16 mouse cellular contexts compared by ENCODE assay signal in genomic region chr2:58538196-58538595, GRCm38 (mm10). TPM values are rescaled to one million over a fixed set of nuclear protein-coding genes. Genes with fewer than 3 reads are reported as not detected.
"Had no signal": no experiment of that assay in that cellular context is flagged by ENCODE, and none has a peak within 500 bp of the region (broad histone marks: within the 10 kb centered on the region; RNA-seq: fewer than 3 reads in every experiment).

No protein-coding gene starts in this region.

- DNase-seq: heart, postnatal 14 days; heart, postnatal 36 days; heart, postnatal 4 days; kidney, adult 11 months; kidney, adult 18-20 months; kidney, adult 2 months; kidney, adult 8-10 months; kidney, adult 9 months; kidney, postnatal 10 days; kidney, postnatal 14 days; kidney, postnatal 25 days; kidney, postnatal 36 days; kidney, postnatal 4 days; layer of hippocampus, adult 9-11 months; layer of hippocampus, postnatal 36 days had no signal

RNA-seq across cellular contexts. Expression of gene Upp2, which starts 28.9 kb away (rescaled TPM):
- total RNA-seq: hematopoietic stem cell, adult 5-6 weeks had no signal
